Mouse (Mus musculus) adrenal gland, postnatal 4 days (tissue): ENCODE data around the gene Bach2. TPM values are rescaled to one million over a fixed set of nuclear protein-coding genes. Genes with fewer than 3 reads are reported as not detected.

Experiments used
- DNase-seq, 2 experiments: peaks; one replicate each; pipeline ENCODE4 v3.0.0; 2021 to 2022; ENCODE audit warnings: low spot score in 2 of 2, mixed read lengths in 2 of 2
- total RNA-seq, 2 experiments: library from RNA; stranded (reverse); gene quantifications; 2 replicates each; pipeline ENCODE4 v1.2.3; 2021

Gene Bach2
- total RNA-seq, 2 experiments from 2014 or later = 14.1 to 14.4 TPM

DNA sequence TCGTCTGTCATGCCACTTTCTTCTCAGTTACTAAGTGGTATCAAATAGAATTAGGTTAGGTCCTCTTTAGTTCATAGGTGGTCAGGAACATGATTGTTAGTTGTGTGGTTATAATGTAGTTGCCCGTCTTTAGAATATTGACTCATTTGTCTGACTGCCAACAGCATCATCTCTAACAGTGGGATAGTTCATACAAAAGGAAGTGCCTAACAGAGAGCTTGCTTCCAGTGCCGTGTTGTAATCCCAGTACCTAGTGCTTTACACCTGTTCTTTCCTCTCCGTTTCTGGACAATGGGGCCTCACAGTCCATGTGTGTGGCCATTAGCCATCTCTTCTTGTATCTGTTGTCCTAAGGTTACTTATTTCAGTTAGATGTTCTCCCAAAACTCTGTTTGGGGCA is 86.4 kb downstream of the Bach2 start:
- DNase-seq = no peak

DNA sequence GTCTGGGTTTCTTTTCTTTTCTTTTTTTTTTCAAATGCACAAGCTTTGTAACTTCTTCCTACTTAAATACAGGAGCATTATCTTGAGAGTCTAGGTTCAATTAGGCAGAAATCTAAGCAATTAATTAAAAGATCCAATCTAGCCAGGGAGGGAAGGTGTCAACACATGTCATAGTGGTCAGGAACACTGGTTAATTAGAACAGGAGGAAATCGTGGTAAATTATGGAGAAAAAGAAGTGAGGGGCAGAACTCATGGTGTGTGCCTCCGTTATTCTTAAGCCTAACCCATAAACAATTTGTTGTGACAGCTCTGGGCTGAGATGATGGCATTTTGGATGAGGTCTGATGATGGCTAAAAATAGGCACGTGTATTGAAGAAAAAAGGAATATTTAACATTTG is 87.0 kb downstream of the Bach2 start:
- no peak for DNase-seq

DNA sequence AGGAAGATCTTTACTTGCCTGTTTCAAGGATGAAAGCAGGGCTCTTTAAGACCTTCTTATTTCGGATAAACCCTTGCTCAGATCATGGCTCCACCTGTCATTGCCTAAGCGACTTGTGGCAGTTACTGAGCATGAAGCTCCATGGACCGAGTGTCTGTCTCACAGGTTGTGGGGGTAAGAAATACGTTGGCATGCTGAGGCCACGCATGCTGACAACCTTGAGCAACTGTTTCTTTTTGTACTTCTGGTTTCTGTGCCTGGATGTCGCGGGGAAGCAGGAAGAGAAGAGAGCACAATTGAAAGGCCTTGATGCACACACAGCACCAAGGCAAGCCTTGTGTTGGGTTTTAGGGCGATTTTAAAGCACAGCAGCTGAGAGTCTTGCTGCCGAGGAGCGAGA is 87.7 kb downstream of the Bach2 start:
- DNase-seq = no peak

DNA sequence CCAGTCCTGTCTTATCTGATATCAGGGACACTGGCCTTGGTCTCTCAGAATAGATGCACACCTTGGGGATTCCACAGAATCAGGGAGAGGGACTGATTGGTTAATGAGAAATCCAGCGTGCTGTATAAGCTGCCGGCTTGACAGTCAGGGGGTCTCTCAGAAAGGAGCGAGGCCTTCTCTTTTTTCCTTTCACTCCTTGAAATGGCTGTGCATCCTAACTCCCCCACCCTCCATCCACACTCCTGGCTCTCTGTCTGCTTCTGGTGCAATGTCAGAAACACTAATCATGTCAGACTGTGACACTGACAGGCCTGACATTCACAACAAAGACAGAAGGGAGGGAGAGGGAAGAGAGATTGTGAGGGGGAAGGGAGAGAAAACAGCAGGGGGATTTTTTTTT is 88.3 kb downstream of the Bach2 start:
- DNase-seq = no peak

DNA sequence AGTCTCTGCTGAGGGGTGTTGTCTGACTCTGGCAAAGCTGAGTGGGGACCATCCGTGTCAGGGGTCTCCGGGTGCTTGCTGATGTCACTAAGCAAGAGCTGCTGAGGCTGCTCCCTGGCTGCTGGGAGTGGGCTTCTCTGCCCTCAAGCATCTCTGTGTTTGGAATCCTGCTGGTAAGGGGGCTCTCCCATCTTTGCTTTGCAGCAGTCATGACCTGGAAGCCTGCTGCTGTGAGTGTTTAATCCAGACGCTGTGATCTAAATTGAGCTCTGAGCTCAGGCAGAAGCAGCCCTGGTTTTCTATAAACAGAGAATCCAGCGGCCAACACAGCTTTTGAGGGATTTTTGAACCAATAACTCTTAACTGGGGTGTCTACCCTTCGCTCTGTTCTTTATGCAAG is 89.0 kb downstream of the Bach2 start:
- DNase-seq = no peak

DNA sequence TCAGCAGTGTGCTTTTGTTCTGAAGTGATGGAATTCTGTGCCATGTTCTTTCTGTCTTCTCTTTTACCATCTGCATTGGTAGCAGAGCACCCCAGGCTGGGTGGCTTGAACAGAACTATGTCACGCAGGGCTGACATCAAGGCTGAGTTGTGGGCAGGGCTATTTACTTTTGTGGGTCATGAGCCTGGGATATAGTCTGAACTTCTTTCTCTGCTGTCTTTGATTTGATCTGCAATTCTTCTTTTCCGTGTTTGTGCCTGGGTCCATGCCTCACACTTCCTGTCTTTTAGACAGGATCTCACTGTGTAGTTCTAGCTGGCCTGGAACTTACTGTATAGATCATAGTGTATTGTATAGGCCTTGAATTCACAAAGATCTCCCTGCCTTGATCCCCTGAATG is 90.0 kb downstream of the Bach2 start:
- DNase-seq = no peak

DNA sequence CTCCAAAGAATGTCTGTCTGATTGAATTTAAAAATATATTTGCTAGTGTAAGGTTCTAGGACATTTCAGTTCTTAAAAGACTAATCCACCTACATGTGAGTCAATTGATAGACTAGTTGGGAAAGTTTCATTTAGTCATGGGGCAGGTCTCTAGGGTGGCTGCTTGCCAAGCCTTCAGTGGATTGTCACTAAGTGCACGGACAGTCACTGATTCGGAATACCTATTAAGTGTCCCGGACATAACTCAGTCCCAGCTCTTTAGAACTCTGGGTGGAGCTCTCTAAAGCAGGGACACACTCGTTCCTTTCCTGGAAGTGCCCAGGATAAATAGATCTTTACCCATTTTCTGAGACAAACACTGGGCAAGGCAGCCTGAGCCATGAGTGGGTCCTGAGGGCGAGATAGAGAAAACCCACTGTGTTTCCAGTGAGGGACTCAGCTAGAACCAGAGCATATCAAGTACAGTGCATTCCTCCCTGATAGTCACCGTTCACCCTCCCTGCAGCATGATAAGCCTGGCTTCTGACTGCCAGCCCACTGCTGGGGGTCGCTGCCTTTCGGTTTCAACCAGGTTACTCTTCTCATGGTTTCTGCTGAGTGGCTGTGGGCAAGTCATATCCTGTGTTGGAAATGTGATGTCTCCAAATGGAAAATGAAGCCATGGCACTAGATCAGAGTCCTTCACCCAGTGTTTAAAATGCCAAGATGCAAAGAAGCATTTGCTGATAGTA is 92.1 kb downstream of the Bach2 start:
- no peak for DNase-seq

DNA sequence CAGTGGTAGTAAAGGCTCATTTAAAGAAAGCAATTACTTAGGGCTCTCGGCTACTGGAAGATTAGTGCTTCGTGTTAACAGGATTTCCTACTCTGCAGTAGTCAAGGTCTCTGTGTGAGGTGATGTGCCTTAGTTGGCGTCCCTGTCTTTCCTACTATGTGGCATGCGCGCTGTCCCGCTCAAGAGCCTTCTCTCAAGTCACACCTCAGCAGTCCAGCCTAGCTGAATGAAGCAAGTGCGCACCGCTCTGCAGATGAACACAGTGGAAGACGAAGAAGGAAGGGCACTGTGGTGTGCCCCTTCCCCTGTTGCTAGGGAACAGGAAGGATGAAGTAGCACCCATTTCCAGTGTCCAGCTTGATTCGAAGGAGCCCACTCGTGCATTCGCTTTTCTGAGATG is 93.4 kb downstream of the Bach2 start:
- no peak for DNase-seq

DNA sequence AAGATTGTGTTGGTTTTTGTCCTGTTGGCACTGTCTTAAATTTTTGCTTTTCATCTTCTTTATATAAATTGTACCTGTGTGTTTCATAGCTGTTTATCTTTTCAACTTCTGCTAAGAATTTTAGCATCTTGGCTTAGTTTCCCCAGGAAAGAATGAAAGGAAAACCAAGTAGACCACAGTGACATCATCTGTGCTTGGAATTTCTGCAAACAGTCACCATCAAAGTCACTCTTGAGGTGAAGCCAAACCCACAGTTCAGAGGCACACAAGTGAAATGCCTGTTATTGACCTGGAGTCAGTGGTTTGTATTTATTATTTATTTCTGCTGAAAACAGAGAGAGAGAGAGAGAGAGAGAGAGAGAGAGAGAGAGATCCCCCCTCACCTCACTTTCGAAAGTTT is 95.5 kb downstream of the Bach2 start:
- no peak for DNase-seq

DNA sequence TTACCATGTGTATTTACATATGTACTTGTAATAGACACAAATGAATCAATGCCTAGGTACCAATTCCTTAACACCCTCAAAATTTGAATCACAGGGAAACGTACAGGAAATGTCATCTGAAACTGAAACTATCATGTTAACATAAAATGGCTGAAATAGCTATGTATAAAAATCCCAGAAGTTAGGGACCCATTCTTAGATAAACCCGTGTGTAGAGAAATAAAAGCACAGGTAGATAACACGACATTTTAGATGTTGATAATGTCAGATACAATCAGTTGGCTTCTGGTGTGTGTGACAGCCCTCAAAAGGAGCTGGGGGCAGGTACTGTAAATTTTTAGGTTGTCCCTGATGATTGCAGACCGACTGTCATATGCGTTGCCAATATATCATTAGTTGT is 96.2 kb downstream of the Bach2 start:
- DNase-seq = no peak

DNA sequence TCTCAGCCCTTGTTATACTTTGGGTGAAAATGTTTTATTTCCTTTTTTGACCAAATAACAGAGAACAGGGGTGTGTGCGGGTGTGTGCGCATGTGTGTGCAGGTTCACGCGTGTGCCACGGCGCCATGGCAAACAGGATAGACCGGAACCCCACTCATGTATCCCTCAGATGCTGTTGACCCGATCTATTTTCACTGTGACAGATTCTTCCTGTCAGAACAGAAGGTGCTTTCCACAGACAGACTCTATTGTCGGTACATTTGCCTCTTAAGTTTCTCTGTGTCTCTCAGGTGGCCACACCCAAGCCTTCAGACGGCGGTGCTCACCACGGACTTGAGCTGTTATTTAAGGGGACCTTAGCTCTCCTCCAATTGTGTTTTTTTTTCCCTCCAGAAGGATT is 97.1 kb downstream of the Bach2 start:
- DNase-seq = no peak

DNA sequence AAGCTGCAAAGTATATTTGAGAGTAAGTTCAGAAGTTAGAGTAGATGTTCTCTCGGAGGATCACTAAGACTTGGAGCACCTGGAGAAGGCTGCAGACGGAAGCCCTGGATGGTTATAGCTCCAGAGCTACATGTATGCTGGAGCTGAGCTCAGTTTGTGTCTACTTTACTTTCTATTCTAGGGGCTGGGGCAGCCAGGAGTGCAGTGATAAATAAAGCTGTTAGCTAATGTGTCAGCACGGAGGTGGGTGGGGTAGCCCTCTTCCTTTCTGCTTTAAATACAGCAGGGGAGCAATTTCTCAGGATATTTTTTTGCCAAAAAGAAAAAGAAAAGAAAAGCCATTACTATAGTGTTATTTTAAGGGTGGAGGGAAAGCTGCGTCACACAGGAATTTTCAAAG is 98.0 kb downstream of the Bach2 start:
- DNase-seq = no peak

DNA sequence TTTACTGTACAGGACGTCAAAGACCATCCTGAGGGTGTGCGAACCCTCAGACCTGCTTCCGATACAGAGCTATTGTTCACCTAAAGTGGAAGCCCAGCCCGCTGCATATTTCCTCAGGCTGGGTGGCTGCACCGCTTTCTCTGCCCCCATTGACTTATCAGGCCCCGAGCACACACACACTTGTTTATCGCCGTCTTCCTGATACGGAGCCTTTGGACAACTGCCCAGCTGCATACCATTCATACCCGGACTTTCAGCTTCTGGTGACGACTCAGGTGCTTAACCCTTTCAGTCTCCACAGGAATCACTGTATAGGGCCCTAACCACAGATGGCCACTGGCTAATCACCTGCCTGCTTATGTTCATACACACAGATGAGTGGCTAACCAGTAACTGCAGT is 99.0 kb downstream of the Bach2 start:
- no peak for DNase-seq

DNA sequence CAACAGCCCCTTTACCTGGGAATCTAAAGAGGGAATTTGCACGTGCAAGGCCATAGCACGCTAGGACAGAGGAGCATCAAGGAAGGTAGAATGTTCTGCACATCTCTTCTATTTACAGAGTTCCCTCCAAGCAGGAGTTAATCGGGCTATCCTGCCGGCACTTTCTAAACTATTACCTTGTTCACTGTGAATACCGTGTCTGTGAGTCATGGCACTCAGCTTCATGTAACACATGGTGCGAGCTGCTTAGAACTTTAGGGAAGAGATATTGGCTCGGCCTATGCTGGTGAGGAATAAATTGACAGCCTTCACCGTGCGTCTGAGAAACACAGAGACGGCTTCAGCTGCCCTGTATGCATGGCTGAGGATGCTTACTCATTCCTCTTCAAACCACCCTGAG is 99.8 kb downstream of the Bach2 start:
- no peak for DNase-seq

DNA sequence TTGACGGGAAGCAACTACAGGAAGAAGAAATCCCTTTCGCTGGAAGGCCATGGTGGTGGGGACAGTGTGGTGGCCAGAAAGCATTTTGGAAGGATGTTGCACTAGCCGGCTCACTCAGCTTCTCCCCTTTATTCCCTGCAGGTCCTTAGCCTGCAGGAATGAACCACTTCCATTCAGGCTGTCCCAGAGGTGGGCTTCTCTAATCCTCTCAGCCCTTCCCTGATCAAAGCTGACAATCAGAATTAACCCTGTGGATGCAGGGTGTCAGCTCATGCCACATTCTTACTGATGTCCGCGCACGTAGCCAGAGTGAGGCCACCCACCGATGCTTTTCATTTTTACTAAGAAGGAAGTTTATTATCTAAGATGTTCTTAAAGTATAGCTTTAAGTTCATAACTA is 102.2 kb downstream of the Bach2 start:
- DNase-seq = no peak

DNA sequence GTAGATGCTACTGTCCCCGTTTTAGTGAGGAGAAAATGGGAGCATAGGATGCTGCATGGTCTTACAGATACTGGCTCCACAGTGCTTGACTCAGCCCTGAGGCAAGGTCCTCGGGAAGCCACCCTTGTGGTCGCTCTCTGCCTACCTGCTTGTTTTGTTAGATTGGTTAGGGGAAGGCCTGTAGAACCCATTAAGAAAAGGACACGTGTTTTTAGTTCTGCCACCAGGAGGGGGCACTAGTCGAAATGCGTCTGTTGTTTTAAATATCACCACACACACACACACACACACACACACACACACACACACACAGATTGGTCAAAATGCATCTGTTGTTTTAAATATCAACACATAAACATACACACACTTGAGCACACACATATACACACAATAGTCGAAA is 103.7 kb downstream of the Bach2 start:
- DNase-seq = no peak

DNA sequence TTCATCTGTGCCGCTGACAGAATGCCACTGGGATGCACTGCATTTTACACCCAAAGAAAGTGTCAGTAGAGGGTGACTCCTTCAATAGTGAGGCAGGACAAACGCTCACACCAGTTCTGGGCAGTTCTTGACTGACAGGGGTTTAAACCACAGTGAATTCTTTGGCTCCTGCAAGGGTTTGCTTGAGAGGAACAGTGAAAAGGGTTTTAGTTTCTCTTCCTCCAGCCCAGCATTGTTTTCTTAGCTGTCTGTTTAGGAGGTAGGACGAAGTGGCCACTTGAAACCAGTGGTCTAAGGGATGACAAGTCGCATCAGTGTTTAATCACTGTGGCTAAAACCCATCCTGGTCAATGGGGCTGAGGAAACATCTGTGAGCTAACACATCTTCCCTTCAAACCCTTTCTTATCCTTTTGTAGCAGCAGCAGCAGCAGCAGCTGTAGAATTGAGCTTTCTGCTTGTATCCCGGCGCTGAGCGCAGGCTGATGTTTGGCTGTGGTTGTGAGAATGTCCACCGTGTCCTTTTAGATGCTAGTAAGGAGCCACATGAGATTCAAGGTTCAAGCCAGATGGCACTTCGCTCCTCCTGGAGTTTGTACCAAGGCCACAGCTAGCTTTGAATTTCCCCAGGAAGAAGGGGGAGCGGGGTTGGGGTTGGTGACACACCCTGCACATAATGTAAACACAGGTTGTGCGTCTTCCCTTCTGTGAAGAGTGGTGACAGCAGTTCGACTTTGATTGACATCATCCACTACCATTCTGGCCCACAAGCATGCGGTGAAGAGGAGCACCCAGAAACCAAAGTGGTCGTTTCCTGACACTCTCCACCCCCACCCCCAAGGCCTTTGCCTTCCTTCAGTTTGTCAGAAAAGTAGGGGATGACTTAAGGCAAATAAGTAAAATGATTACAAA is 104.9 kb downstream of the Bach2 start:
- no peak for DNase-seq

DNA sequence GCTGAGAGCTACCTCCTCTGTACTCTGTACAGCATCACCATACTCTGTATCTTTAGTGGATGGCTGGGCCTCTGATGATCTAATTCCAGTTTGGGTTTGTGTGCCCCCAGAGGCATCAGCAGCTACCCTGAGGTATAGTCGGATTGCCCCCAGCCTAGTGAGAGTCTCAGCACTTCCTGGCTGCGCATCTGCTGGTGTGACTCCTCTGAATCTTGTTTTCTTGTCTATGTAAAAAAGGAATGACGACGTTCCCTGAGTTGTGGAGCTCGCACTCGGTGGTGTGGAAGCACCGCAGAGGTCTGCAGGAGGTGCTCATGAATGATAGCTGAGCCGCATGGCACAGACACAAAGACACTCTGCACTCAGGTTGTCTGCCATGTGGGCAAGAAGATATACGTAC is 105.7 kb downstream of the Bach2 start:
- no peak for DNase-seq

DNA sequence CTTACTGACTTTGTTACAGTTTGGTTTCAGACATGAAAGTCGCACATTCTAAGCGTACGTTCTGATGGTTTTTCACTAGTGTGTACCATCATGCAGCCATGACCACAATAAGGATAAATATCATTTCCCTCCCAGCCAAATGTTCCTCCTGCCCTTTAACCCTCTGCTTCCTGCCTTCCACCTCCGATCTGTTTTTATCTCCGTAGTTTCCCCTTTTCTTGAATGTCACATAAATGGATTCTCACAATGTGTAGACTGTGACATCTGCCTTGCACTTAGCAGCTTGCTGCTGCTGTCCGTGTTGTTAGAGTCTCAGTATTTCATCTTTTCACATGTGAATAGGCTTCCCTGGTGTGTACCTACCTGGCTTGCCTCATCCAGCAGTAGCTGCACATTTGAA is 108.6 kb downstream of the Bach2 start:
- DNase-seq = no peak

DNA sequence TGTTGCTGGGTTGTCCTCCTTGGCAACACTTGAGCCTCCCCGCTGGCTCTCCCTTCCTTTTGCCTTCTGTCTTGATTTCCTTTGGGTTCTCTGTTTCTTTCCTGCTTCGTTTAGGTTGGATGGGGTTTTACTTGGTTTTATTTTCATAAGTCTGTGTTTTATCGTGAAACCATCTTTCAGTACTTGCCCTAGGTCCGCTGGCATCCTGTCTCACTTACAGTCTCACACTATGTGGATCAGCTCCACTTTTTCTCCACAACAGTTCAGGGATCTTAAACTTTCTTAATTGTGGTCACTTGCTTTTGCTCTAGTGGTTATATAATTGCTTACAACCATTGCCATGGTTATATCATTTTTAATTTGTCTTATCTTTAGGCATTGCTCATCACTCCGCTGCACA is 109.1 kb downstream of the Bach2 start:
- no peak for DNase-seq

DNA sequence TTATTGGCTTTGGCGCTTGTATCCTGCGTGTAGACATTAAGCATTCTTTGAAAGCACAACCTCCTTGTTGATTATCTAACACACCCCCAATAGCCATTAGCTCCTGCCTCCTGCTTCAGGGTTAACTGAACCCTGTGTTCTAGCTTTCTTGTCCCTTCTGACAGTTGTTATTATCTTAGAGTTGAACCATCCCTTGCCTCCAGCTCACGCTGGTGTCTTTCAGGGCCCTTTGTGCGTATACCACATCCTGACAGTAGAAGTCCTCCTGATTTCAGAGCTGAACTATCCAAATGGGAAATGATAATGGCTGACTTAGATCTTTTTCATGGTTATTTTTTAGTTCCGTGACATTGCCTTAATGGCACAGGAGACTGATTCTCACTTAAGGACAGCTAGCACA is 110.8 kb downstream of the Bach2 start:
- DNase-seq = no peak

DNA sequence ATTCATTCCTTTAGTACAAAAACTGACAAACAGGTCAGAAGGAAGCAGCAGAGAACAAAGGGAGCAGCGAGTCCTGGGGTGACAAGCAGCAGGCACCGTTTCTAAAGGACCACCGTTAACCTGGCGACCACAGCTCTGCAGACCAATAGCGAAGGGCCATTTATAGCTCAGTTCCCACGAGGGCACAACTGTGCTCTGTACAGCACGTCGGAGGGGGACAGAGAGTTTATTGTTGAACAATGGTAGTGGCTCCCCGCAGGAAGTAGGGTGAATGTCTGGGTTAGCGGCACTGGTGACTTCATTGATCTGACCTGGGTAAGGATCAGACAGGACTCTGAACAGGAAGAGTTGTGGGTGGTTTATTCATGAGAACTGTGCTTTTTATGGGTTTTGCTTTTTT is 112.6 kb downstream of the Bach2 start:
- DNase-seq = no peak
